Mouse (Mus musculus): ENCODE data around the gene Ctrl. TPM values are rescaled to one million over a fixed set of nuclear protein-coding genes. Genes with fewer than 3 reads are reported as not detected.

Gene Ctrl
- polyA plus RNA-seq, 1 experiment: 4,931 TPM

DNA sequence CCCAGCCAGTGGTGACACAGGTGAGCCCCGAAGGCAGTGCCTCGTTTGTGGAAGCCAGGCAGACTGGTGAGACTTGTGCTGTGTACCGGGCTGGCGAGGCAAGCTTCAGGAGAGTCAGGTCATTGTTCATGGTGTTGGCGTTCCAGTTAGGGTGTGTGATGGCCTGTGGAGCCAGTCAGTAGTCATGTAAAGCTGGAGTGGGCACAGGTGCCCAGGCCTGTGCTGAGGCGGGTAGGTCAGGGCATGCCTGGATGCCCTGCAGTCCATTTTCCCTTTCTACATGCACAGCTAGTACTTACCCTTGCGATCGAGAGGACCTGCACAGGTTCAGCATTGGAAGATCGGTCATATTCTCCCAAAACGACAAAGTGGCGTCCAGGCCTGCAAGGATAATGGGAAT lies 1.1 kb downstream of the Ctrl start:
- WGBS: 94% methylated on average over 11 of the region's 11 CpGs
- H3K36me3 ChIP-seq (ENCODE audit: control insufficient read depth, insufficient read depth, low read length): peaks cover 15% of the 10 kb centered on the region
- H3K4me1 ChIP-seq (ENCODE audit: control insufficient read depth, insufficient read depth, insufficient read length): peaks cover 3% of the 10 kb centered on the region; the same call in 1 of the 2 replicates
- no peak overlapping the region for H3K27ac ChIP-seq (ENCODE audit: insufficient read depth, low read length)
- TF ChIP-seq POLR2A (IDR thresholded peaks at IDR 0.05; ENCODE audit: low read depth, low read length) (no peak), CTCF (IDR thresholded peaks at IDR 0.05; ENCODE audit: extremely low read depth, insufficient read depth, insufficient read length, insufficient replicate concordance) (no peak)
- DNase-seq (ENCODE audit: low read depth in 1 of 2, low spot score in 2 of 2): no peak
- no peaks in the 10 kb centered on the region for H3K27me3 ChIP-seq (ENCODE audit: control insufficient read depth, insufficient read depth, low read length)
- H3K4me3 ChIP-seq (ENCODE audit: extremely low read depth, insufficient read depth, insufficient read length): no peak overlapping the region

DNA sequence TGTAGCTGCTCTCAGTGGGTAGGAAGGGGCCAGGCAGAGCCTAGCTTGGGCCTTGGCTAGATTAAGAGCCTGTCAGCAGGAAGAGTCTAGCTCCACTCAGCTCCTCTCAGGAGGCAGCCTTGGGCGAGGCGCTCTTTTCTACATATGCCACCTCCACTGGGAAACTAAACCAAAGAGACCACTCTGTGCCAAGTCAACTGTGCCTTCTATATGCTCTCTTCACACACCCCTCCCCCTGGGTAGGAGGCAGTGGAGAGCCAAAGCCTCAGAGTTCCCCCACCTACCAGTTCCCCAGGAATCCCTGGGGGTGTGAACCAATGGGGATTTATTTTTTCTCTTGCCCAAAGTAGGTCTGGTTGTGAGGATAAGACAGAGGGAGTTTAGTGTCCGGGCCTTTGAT lies 2.4 kb downstream of the Ctrl start:
- Histone ChIP-seq H3K27ac (ENCODE audit: insufficient read depth, low read length) (no peak overlapping the region), H3K4me3 (ENCODE audit: extremely low read depth, insufficient read depth, insufficient read length) (no peak overlapping the region), H3K27me3 (ENCODE audit: control insufficient read depth, insufficient read depth, low read length) (no peaks in the 10 kb centered on the region), H3K4me1 (ENCODE audit: control insufficient read depth, insufficient read depth, insufficient read length) (no peaks in the 10 kb centered on the region), H3K36me3 (ENCODE audit: control insufficient read depth, insufficient read depth, low read length) (peaks cover 16% of the 10 kb centered on the region)
- DNase-seq (ENCODE audit: low read depth in 1 of 2, low spot score in 2 of 2): no peak
- WGBS: 93% methylated on average over 3 of the region's 3 CpGs
- no peak for TF ChIP-seq POLR2A (IDR thresholded peaks at IDR 0.05; ENCODE audit: low read depth, low read length)
- no peak for TF ChIP-seq CTCF (IDR thresholded peaks at IDR 0.05; ENCODE audit: extremely low read depth, insufficient read depth, insufficient read length, insufficient replicate concordance)

DNA sequence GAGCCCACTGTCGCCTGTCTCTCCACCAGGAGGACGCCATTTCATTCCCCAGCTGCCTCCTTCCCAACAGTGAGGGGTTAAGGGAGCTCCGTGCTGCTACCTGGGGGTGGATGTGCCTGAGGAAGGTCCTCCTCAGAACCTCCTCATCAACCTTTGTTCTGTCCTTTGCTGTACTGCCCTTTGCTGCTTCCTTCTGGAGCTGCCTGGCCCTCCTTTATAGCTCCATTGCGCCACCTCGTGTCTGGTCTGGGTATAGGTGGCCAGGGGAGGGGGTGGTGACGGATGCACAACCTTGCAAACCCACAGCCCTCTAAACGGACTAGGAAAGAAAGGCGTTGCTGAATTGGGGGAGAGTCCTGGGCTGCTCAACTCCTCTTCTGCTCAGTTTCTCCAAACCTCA lies 3.1 kb downstream of the Ctrl start:
- 35% methylated on average over 8 of the region's 8 CpGs for WGBS
- no peaks in the 10 kb centered on the region for H3K27me3 ChIP-seq (ENCODE audit: control insufficient read depth, insufficient read depth, low read length)
- TF ChIP-seq CTCF (IDR thresholded peaks at IDR 0.05; ENCODE audit: extremely low read depth, insufficient read depth, insufficient read length, insufficient replicate concordance) (peak; percentile 86; the same call in 1 of the 2 replicates), POLR2A (IDR thresholded peaks at IDR 0.05; ENCODE audit: low read depth, low read length) (no peak)
- peaks cover 11% of the 10 kb centered on the region for H3K36me3 ChIP-seq (ENCODE audit: control insufficient read depth, insufficient read depth, low read length)
- H3K4me1 ChIP-seq (ENCODE audit: control insufficient read depth, insufficient read depth, insufficient read length): no peaks in the 10 kb centered on the region
- DNase-seq (ENCODE audit: low read depth in 1 of 2, low spot score in 2 of 2): peak; percentile 53 to 82
- no peak overlapping the region for H3K27ac ChIP-seq (ENCODE audit: insufficient read depth, low read length)
- no peak overlapping the region for H3K4me3 ChIP-seq (ENCODE audit: extremely low read depth, insufficient read depth, insufficient read length)

DNA sequence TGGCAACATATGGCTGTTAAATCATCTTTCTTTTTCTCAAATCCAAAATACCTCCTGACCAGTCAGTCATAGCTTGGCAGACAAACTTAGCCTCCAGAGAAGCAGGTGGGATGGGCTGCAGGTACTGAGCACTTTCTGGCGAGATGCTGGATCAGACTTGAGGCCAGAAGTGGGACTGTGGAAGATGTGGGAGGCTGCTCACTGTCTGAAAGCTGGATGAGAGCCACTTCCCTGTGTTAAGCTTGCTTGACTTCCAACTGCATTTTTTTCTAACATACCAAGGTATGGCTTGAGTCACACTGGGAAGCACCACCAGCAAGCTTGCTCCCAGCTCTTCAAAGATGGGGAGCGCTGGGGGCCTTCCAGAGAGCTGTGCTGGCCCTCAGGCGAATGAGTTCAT lies 8.5 kb downstream of the Ctrl start:
- H3K27me3 ChIP-seq (ENCODE audit: control insufficient read depth, insufficient read depth, low read length): no peaks in the 10 kb centered on the region
- H3K27ac ChIP-seq (ENCODE audit: insufficient read depth, low read length): no peak overlapping the region
- peaks cover 4% of the 10 kb centered on the region for H3K36me3 ChIP-seq (ENCODE audit: control insufficient read depth, insufficient read depth, low read length)
- no peak overlapping the region for H3K4me3 ChIP-seq (ENCODE audit: extremely low read depth, insufficient read depth, insufficient read length)
- DNase-seq (ENCODE audit: low read depth in 1 of 2, low spot score in 2 of 2): no peak
- H3K4me1 ChIP-seq (ENCODE audit: control insufficient read depth, insufficient read depth, insufficient read length): no peaks in the 10 kb centered on the region; the same call in 1 of the 2 replicates
- TF ChIP-seq POLR2A (IDR thresholded peaks at IDR 0.05; ENCODE audit: low read depth, low read length) (no peak), CTCF (IDR thresholded peaks at IDR 0.05; ENCODE audit: extremely low read depth, insufficient read depth, insufficient read length, insufficient replicate concordance) (no peak)
- 93% methylated on average over 3 of the region's 3 CpGs for WGBS

DNA sequence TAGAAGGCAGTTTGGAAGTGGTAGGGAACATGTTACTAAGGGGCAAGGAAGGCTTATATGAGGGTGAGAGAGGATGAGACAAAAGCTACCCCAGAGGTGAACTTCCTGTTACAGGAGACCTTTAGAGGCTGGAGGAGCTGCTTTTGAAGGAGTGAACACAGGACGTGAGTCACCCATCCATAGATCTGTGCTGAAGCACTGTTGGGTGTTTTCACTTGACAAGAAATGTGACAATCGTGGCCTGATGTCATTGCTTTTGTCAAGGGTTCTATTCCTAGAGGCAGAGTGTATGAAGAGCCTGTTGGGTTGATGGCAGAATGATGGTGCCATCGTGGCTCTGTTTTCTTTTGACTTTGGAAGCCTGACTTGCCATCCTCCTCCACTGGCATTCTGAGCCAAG lies 14.3 kb downstream of the Ctrl start:
- no peak for DNase-seq (ENCODE audit: low read depth in 1 of 2, low spot score in 2 of 2)
- WGBS: 73% methylated on average over 3 of the region's 3 CpGs
- H3K4me3 ChIP-seq (ENCODE audit: extremely low read depth, insufficient read depth, insufficient read length): no peak overlapping the region
- no peaks in the 10 kb centered on the region for H3K27me3 ChIP-seq (ENCODE audit: control insufficient read depth, insufficient read depth, low read length)
- H3K36me3 ChIP-seq (ENCODE audit: control insufficient read depth, insufficient read depth, low read length): no peaks in the 10 kb centered on the region; the same call in 1 of the 2 replicates
- no peak for TF ChIP-seq CTCF (IDR thresholded peaks at IDR 0.05; ENCODE audit: extremely low read depth, insufficient read depth, insufficient read length, insufficient replicate concordance)
- TF ChIP-seq POLR2A (IDR thresholded peaks at IDR 0.05; ENCODE audit: low read depth, low read length): no peak
- H3K4me1 ChIP-seq (ENCODE audit: control insufficient read depth, insufficient read depth, insufficient read length): no peaks in the 10 kb centered on the region; the same call in 1 of the 2 replicates
- H3K27ac ChIP-seq (ENCODE audit: insufficient read depth, low read length): no peak overlapping the region

DNA sequence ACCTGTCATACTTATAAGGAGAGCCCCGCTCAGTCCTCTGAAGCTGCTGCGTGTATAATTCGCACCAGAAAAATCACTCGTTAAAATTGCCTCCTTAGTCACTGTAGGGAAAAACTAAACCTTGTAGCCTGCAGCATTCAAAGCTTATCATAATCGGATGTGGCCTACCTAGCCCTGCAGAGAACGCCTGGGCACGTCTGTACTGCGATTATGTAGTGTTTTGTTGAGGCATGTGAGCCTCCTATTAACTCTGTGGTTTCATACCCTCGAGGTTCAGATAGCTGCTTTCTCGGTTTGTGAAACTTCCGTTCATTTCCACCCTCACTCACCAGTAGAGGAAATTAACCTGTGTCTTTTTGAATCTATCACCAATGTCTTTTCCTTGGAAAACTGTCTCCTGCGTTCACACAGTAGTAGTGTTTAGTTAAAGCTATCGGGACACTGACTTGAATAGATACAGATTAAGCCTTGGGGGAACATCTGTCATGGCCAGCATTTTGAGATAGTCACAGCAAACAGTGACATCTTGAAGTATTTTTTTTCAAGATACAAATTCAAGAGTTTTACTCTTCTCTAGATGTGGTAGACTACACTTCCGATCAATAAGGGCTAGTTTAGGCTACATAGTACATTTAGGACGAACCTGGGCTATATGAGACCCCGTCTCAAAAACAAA lies 32.6 kb downstream of the Ctrl start:
- DNase-seq (ENCODE audit: low read depth in 1 of 2, low spot score in 2 of 2): peak in 1 of 2 experiments; percentile 28
- no peaks in the 10 kb centered on the region for H3K36me3 ChIP-seq (ENCODE audit: control insufficient read depth, insufficient read depth, low read length)
- TF ChIP-seq CTCF (IDR thresholded peaks at IDR 0.05; ENCODE audit: extremely low read depth, insufficient read depth, insufficient read length, insufficient replicate concordance) (no peak), POLR2A (IDR thresholded peaks at IDR 0.05; ENCODE audit: low read depth, low read length) (no peak)
- H3K4me3 ChIP-seq (ENCODE audit: extremely low read depth, insufficient read depth, insufficient read length): peak overlapping the region; percentile 91
- peak overlapping the region; percentile 84 for H3K27ac ChIP-seq (ENCODE audit: insufficient read depth, low read length)
- H3K27me3 ChIP-seq (ENCODE audit: control insufficient read depth, insufficient read depth, low read length): no peaks in the 10 kb centered on the region
- WGBS: 23% methylated on average over 16 of the region's 16 CpGs
- H3K4me1 ChIP-seq (ENCODE audit: control insufficient read depth, insufficient read depth, insufficient read length): no peaks in the 10 kb centered on the region
